Mouse (Mus musculus): ENCODE measurements around the gene Bcas3.

The Bcas3 gene

GRCm38 (mm10) chr11:85678666-85679065 lies 325.7 kb downstream of the Bcas3 start:
- DNase-seq = no peak

- no peak for DNase-seq
Measured at GRCm38 (mm10) chr11:85681580-85682419, 328.8 kb downstream of the Bcas3 start.

- DNase-seq = no peak
Measured at GRCm38 (mm10) chr11:85684981-85685380, 332.0 kb downstream of the Bcas3 start.

GRCm38 (mm10) chr11:85687816-85688439 lies 335.0 kb downstream of the Bcas3 start:
- no peak for DNase-seq

GRCm38 (mm10) chr11:85688440-85688838 lies 335.5 kb downstream of the Bcas3 start:
- no peak for DNase-seq

GRCm38 (mm10) chr11:85689226-85689625 lies 336.3 kb downstream of the Bcas3 start:
- no peak for DNase-seq

- no peak for DNase-seq
Measured at GRCm38 (mm10) chr11:85691285-85691684, 338.3 kb downstream of the Bcas3 start.

- DNase-seq = no peak
Measured at GRCm38 (mm10) chr11:85695614-85696263, 342.8 kb downstream of the Bcas3 start.

- DNase-seq = no peak
Measured at GRCm38 (mm10) chr11:85696491-85697398, 343.8 kb downstream of the Bcas3 start.

GRCm38 (mm10) chr11:85697468-85697867 lies 344.5 kb downstream of the Bcas3 start:
- no peak for DNase-seq

GRCm38 (mm10) chr11:85698242-85698641 lies 345.3 kb downstream of the Bcas3 start:
- DNase-seq = no peak

GRCm38 (mm10) chr11:85704062-85704748 lies 351.2 kb downstream of the Bcas3 start:
- DNase-seq = no peak

- no peak for DNase-seq
Measured at GRCm38 (mm10) chr11:85706630-85707029, 353.7 kb downstream of the Bcas3 start.

GRCm38 (mm10) chr11:85707496-85707895 lies 354.5 kb downstream of the Bcas3 start:
- no peak for DNase-seq

GRCm38 (mm10) chr11:85709147-85709546 lies 356.2 kb downstream of the Bcas3 start:
- DNase-seq = no peak

GRCm38 (mm10) chr11:85710155-85710554 lies 357.2 kb downstream of the Bcas3 start:
- DNase-seq = no peak

- DNase-seq = no peak
Measured at GRCm38 (mm10) chr11:85712026-85712804, 359.2 kb downstream of the Bcas3 start.

GRCm38 (mm10) chr11:85712860-85713813 lies 360.2 kb downstream of the Bcas3 start:
- DNase-seq = peak; percentile 5

GRCm38 (mm10) chr11:85713814-85714208 lies 360.8 kb downstream of the Bcas3 start:
- no peak for DNase-seq

GRCm38 (mm10) chr11:85714312-85714931 lies 361.5 kb downstream of the Bcas3 start:
- DNase-seq = no peak

Measured in thymus, postnatal 14 days (tissue).